Mouse (Mus musculus) heart, embryonic 16.5 days (tissue): ENCODE measurements around the gene Prg3. TPM values are rescaled to one million over a fixed set of nuclear protein-coding genes. Genes with fewer than 3 reads are reported as not detected.

ENCODE experiments used
- ATAC-seq: fragments of 200-750 bp; cut with Nextera tagmentation; replicated peaks from 2 replicates; pipeline ENCODE4 v1.8.0; 2017; ENCODE audit warnings: moderate number of reproducible peaks; ENCODE audit not compliant: insufficient read depth, low FRiP score; ENCODE audit errors: extremely low read depth
- H3K27ac ChIP-seq: fragments of 300-500 bp; sonication (generic); 2 replicates; pipeline ENCODE4 v1.5.1; 2014; ENCODE audit warnings: mild to moderate bottlenecking, low read length, control low read depth, moderate library complexity
- H3K27me3 ChIP-seq: fragments of 300-500 bp; sonication (generic); 2 replicates; pipeline ENCODE4 v1.6.1; 2014; ENCODE audit warnings: low read length, mixed read lengths; ENCODE audit not compliant: control insufficient read depth, insufficient read depth
- H3K36me3 ChIP-seq: fragments of 300-500 bp; sonication (generic); 2 replicates; pipeline ENCODE4 v1.6.1; 2014; ENCODE audit not compliant: control insufficient read depth, insufficient read depth
- H3K4me1 ChIP-seq: fragments of 300-500 bp; sonication (generic); 2 replicates; pipeline ENCODE4 v1.6.1; 2014; ENCODE audit warnings: low read length, mixed read lengths; ENCODE audit not compliant: control insufficient read depth, insufficient read depth
- H3K4me2 ChIP-seq: fragments of 300-500 bp; sonication (generic); 2 replicates; pipeline ENCODE4 v1.6.1; 2014; ENCODE audit warnings: low read depth, mild to moderate bottlenecking, control low read depth, low read length
- H3K4me3 ChIP-seq: fragments of 300-500 bp; sonication (generic); 2 replicates; pipeline ENCODE4 v1.5.1; 2014; ENCODE audit warnings: mild to moderate bottlenecking, control low read depth, low read length
- H3K9ac ChIP-seq: fragments of 300-500 bp; sonication (generic); 2 replicates; pipeline ENCODE4 v1.6.1; 2014; ENCODE audit warnings: low read length, control low read depth
- H3K9me3 ChIP-seq: fragments of 300-500 bp; sonication (generic); replicated peaks from 2 replicates; pipeline ENCODE4 v1.6.1; 2016; ENCODE audit warnings: low read length; ENCODE audit not compliant: control insufficient read depth
- WGBS: fragments of 180-500 bp; shearing (Covaris S2); extraction: QIAGEN DNeasy Blood & Tissue Kit; methylation state at CpG from one replicate; pipeline ENCODE4 v1.1.7; 2014; 5-methylcytosine and 5-hydroxymethylcytosine counted together
- polyA plus RNA-seq: library from polyadenylated mRNA; unstranded; fragments of >200 nt; fragmentation: Nextera tagmentation; extraction: Ambion mirVana; gene quantifications from 2 replicates; pipeline ENCODE4 v1.2.1, GENCODE M21; 2015

The Prg3 gene
- polyA plus RNA-seq, 1 experiment from 2014 or later, result 0.34 TPM

DNA sequence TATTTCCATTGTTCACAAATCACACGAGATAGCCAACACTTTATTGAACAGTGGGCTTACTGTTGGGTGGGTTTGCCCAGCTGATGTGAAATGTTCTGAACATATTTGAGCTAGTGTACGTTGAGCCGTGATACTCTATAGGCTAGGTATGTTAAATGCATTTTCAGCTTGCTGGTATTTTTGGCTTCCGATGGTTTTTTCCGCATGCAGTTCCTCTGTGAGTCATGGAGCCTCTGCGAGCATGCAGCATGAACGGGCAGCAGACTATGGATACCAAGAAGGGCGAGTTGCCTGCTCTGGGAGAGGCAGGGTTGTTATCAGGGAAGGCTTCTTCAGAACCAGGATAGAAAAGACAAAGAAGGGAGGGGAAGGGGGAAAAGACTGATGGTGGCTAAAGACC lies 37.0 kb upstream of the Prg3 start:
- Histone ChIP-seq H3K27ac (no peak overlapping the region), H3K9me3 (no peaks in the 10 kb centered on the region), H3K4me1 (no peaks in the 10 kb centered on the region), H3K27me3 (no peaks in the 10 kb centered on the region), H3K36me3 (peaks cover 23% of the 10 kb centered on the region), H3K9ac (no peak overlapping the region), H3K4me3 (no peak overlapping the region), H3K4me2 (no peak overlapping the region)
- 78% methylated on average over 8 of the region's 8 CpGs for WGBS
- ATAC-seq, result no peak

DNA sequence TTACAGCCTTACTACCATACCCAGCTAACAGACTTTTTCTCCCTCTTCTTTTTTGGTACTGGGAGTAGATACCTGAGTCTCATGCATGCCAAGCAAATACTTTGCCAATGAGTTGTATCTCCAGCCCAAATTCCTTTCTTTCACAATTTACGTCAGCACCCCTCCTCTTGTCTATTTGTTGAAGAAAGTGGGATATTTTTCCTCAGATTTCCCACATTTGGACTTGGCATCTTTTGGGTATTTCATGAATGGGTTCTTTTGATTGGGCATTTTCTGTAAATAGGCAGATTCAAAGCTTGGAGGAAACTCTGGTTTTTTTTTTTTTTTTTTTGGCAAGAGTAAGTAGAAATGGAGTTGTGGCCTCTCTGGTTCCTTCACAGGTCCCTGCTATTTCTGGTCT lies 35.8 kb upstream of the Prg3 start:
- Histone ChIP-seq H3K9ac (no peak overlapping the region), H3K36me3 (peaks cover 30% of the 10 kb centered on the region), H3K9me3 (no peaks in the 10 kb centered on the region), H3K27ac (no peak overlapping the region), H3K4me2 (no peak overlapping the region), H3K4me3 (no peak overlapping the region), H3K27me3 (no peaks in the 10 kb centered on the region), H3K4me1 (no peaks in the 10 kb centered on the region)
- ATAC-seq, result no peak
- WGBS, result 82% methylated on average over 1 of the region's 1 CpGs

DNA sequence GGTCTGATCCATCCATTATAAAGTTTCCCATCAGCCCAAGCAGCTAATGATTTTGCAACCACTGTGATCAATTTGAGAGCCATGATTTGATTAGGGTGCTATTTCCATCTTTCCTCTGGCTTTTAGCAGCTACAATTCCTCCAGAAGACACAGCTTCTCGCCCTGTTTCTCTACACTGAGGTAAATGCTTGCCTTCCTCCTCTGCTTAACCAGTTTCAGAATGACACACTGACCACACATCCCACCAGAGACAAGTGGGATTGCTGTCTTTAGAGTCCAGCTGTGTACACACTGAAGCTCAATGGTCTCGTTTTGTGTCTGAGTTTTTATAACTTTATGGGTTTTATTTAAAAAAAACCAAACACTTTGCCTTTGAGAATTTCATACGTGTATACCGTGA lies 35.3 kb upstream of the Prg3 start:
- 81% methylated on average over 4 of the region's 4 CpGs for WGBS
- Histone ChIP-seq H3K36me3 (peaks cover 31% of the 10 kb centered on the region), H3K27me3 (no peaks in the 10 kb centered on the region), H3K4me2 (no peak overlapping the region), H3K27ac (no peak overlapping the region), H3K4me3 (no peak overlapping the region), H3K9ac (no peak overlapping the region), H3K9me3 (no peaks in the 10 kb centered on the region), H3K4me1 (no peaks in the 10 kb centered on the region)
- no peak for ATAC-seq

DNA sequence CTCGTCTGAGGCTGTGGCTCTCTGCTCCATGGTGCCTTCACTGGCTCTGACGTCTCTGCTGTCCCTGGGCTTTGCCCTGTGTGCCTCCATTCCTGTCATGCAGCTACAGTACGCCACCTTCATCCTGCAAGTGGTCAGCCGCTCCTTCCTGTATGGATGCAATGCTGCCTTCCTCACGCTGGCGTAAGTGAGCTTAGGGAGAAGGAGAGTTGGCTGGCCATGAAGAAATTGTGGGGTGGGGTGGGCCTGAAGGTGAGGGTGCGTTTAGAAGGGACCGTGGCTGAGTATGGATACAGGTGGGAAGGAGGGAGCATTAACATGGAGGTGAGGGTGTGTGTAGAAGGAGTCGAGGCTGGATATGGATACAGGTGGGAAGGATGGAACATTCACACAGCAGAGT lies 32.6 kb upstream of the Prg3 start:
- Histone ChIP-seq H3K4me1 (no peaks in the 10 kb centered on the region), H3K4me3 (no peak overlapping the region), H3K9ac (no peak overlapping the region), H3K4me2 (no peak overlapping the region), H3K36me3 (peaks cover 28% of the 10 kb centered on the region), H3K9me3 (no peaks in the 10 kb centered on the region), H3K27ac (no peak overlapping the region), H3K27me3 (no peaks in the 10 kb centered on the region)
- no peak for ATAC-seq
- WGBS, result 82% methylated on average over 9 of the region's 9 CpGs

DNA sequence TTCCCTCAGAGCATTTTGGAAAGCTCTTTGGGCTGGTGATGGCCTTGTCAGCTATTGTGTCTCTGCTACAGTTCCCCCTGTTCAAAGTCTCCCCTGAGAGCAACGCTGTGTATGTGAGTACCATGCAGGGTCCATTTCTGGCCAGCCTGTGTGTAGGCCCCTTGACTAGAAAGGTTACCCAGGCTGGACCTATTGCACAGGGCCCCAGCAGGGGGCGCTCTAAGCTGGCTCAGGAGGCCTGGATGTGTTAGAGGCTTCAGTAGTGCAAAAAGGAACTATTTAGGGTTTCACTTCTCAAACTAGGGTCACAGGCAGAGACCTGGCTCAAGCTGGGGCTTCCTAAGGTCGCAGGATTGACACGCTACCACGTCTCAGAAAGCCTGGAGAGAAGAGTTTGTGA lies 31.7 kb upstream of the Prg3 start:
- Histone ChIP-seq H3K9ac (no peak overlapping the region), H3K4me3 (no peak overlapping the region), H3K9me3 (no peaks in the 10 kb centered on the region), H3K4me1 (no peaks in the 10 kb centered on the region), H3K27ac (no peak overlapping the region), H3K36me3 (peaks cover 23% of the 10 kb centered on the region), H3K27me3 (no peaks in the 10 kb centered on the region), H3K4me2 (no peak overlapping the region)
- no peak for ATAC-seq
- 55% methylated on average over 5 of the region's 5 CpGs for WGBS

DNA sequence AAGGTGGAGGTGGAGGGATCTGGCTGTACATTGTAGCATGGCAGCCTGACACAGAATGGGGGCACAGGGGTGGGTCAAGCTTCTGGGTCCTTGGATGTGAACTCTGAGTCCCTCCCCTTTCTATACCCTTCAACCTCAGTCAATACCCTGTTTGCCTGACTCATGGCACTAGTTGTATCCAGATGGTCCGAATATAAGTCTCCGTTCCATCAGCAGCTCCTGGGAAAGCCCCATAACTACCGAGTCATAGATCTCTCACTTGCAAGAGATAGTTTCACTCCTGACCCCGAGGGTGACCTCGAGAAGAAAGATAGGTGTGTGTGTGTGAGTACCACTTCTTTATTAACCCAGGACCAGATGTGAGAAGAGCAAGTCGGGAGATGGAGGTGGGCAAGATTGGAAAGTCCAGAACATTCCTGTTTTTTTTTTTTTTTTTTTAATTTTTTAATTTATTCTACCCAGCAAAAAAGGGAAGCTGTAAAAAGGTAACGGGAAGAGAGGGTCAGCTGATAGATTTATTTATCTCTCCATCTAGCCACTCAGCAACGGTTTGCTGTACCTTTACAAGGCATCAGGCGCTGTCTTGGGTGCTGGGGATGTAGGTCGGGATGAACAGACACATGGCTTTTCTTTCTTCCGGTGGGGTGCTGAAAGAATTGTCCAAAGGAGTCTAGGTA lies 29.3 kb upstream of the Prg3 start:
- Histone ChIP-seq H3K4me1 (no peaks in the 10 kb centered on the region), H3K4me2 (no peak overlapping the region), H3K9ac (no peak overlapping the region), H3K9me3 (no peaks in the 10 kb centered on the region), H3K4me3 (no peak overlapping the region), H3K27me3 (no peaks in the 10 kb centered on the region), H3K27ac (no peak overlapping the region), H3K36me3 (peaks cover 17% of the 10 kb centered on the region)
- WGBS, result 83% methylated on average over 11 of the region's 11 CpGs
- no peak for ATAC-seq

DNA sequence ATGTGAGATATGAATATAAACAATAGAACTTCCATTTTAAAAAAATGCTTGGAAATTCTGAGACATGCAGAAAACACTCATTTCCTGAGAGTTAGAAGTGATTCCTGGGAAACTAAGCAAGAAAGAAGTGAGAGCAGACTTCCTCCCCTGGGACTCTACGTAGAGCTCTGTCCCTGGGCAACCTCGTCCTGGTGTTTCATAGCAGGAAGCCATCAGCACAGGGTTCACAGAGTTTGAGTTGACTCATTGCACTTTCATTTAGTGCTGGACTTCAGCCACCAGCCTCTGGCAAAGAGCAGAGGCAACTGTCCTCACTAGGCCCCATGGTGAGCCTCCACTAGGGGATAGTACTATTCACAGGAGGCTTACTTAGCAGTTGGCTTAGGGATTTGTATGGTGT lies 26.7 kb upstream of the Prg3 start:
- no peak overlapping the region for H3K4me2 ChIP-seq
- H3K4me1 ChIP-seq, result no peaks in the 10 kb centered on the region
- no peak overlapping the region for H3K9ac ChIP-seq
- H3K4me3 ChIP-seq, result no peak overlapping the region
- H3K36me3 ChIP-seq, result peaks cover 9% of the 10 kb centered on the region; the same call in 1 of the 2 replicates
- WGBS, result 52% methylated on average over 2 of the region's 2 CpGs
- no peaks in the 10 kb centered on the region for H3K27me3 ChIP-seq
- no peaks in the 10 kb centered on the region for H3K9me3 ChIP-seq
- peak overlapping the region; percentile 65; the same call in 1 of the 2 replicates for H3K27ac ChIP-seq
- ATAC-seq, result peak; percentile 59

DNA sequence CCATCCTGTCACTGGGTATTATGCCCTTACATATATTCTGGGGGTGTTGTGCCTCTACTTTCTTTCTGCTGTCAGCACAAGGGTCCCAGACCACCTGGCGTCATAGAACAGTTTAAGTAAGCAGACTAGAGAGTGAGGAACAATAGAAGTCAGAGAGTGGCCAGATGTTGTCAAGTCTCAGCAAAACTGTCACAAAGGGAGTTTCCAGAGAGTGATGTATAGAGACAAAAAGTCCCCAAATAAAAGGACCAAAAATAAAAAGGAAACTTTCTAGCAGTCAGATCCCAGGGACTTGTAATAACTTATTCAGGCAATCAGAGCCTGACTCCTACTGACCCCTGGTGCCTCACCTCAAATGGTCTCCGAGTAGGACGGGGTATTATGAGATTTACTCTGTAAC lies 26.1 kb upstream of the Prg3 start:
- Histone ChIP-seq H3K36me3 (peaks cover 7% of the 10 kb centered on the region; the same call in 1 of the 2 replicates), H3K9me3 (no peaks in the 10 kb centered on the region), H3K4me3 (no peak overlapping the region), H3K4me2 (no peak overlapping the region), H3K9ac (no peak overlapping the region), H3K27ac (no peak overlapping the region), H3K27me3 (no peaks in the 10 kb centered on the region), H3K4me1 (no peaks in the 10 kb centered on the region)
- 82% methylated on average over 3 of the region's 3 CpGs for WGBS
- ATAC-seq, result no peak

DNA sequence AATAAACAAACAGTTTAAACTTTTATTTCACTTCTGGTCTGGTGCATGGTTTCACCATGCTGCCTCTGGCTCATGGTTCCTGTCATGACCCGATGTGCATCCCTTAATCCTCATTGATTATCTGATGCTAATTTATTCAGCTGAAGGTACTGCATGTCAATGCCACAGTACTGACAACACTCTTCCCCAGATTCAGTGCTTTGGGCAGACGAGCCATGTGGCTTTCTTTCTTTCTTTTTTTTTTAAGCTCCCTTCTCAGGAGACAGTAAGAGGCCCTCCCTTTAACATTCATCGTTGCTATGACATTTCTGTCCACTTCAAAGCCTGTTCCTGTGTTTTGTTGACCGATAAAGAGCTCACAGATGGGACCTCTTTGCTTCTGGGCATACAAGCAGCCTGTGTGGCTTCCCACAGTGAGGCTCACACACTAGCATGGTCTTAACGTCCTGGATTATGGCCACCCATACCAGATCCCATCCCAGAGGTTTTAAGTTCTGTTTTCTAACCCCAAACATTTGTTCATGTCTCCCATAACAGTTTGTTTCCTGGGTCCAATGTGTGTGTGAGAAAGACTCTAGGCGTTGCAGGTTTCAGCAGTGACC lies 25.0 kb upstream of the Prg3 start:
- Histone ChIP-seq H3K36me3 (no peaks in the 10 kb centered on the region), H3K4me2 (no peak overlapping the region), H3K4me3 (no peak overlapping the region), H3K27me3 (no peaks in the 10 kb centered on the region), H3K9ac (no peak overlapping the region), H3K27ac (no peak overlapping the region), H3K9me3 (no peaks in the 10 kb centered on the region), H3K4me1 (no peaks in the 10 kb centered on the region)
- ATAC-seq, result no peak
- 40% methylated on average over 6 of the region's 6 CpGs for WGBS
